Mouse (Mus musculus) kidney, adult 2 months (tissue): ENCODE data around the gene Nqo1.

ENCODE experiments used
- CTCF ChIP-seq: fragments of 200-500 bp; conservative IDR thresholded peaks from 2 replicates; pipeline ENCODE4 v1.5.1; 2011; ENCODE audit warnings: low read depth, mild to moderate bottlenecking, control low read depth, low read length, moderate library complexity, mixed read lengths; ENCODE audit not compliant: insufficient read depth, insufficient read length
- POLR2A ChIP-seq: fragments of 200-500 bp; IDR thresholded peaks from one replicate; pipeline ENCODE4 v1.6.1; 2011; ENCODE audit warnings: low read depth, low read length, control low read depth

- TF ChIP-seq CTCF (no peak), POLR2A (no peak)
Measured at GRCm38 (mm10) chr8:107390476-107391135, 12.4 kb downstream of the Nqo1 start.
